Mouse (Mus musculus) gastrocnemius, postnatal 10 days (tissue): ENCODE data around the gene Setd2. TPM values are rescaled to one million over a fixed set of nuclear protein-coding genes. Genes with fewer than 3 reads are reported as not detected.

ENCODE experiments used
- DNase-seq: peaks from one replicate; pipeline ENCODE4 v3.0.0; 2021; ENCODE audit warnings: mixed read lengths
- long read RNA-seq, 2 experiments: library from polyadenylated mRNA; stranded (forward); transcript quantifications; one replicate each; pipeline ENCODE4 v2.0.0; 2021
- total RNA-seq, 2 experiments: library from RNA; stranded (reverse); gene quantifications; 2 replicates each; pipeline ENCODE4 v1.2.3; 2021

Setd2 gene
- total RNA-seq = 10 to 100 TPM; 38.0 to 47.3 TPM
- long read RNA-seq, experiment 1, full-length matches to known transcripts = 2 of 6 reads
- long read RNA-seq, experiment 1, partial matches to known transcripts = 2 of 6 reads
- long read RNA-seq, experiment 1, other reads (novel, unspliced or antisense) = 2 of 6 reads
- long read RNA-seq, experiment 2, partial matches to known transcripts = 0 of 1 reads
- long read RNA-seq, experiment 2, other reads (novel, unspliced or antisense) = 0 of 1 reads

GRCm38 (mm10) chr9:110532538-110533291 is at the start of gene Setd2:
Gene Setd2 (plus strand): TSS chr9:110532597.
- peak; percentile 81 for DNase-seq

- DNase-seq = no peak
Observed at GRCm38 (mm10) chr9:110488841-110489240, 43.6 kb upstream of the Setd2 start.

GRCm38 (mm10) chr9:110490913-110491312 is 41.5 kb upstream of the Setd2 start:
- peak; percentile 15 for DNase-seq

GRCm38 (mm10) chr9:110525737-110526136 is 6.7 kb upstream of the Setd2 start:
- DNase-seq = no peak

DNA sequence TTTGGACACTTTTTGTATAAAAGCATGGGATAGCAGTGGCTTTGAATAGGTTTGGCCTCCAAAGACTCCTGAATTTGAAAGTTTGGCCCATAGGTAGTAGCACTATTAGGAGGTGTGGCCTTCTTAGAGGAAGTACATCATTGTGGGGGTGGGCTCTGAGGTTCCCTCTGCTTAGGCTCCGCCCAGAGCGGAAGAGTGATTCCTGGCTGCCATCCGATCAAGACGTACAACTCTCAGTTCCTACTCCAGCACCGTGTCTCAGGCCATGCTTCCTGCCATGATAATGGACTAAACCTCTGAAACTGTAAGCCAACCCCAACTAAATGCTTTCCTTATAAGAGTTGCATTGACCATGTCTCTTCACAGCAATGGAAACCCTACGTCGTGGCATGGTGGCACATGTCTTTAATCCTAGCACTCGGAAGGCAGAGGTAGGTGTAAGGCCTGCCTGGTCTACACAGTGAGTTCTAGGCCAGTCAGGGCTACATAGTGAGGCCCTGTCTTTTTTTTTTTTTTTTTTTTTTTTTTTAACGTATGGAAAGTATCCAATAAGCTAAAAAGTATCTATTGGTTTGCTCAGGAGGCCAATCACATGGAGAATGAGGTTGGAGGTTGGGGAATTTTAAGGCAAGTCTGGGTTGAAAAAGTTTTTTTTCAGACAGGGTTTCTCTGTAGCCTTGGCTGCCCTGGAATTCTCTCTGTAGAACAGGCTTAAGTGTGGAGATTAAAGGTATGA is 3.2 kb upstream of the Setd2 start:
- DNase-seq = no peak

DNA sequence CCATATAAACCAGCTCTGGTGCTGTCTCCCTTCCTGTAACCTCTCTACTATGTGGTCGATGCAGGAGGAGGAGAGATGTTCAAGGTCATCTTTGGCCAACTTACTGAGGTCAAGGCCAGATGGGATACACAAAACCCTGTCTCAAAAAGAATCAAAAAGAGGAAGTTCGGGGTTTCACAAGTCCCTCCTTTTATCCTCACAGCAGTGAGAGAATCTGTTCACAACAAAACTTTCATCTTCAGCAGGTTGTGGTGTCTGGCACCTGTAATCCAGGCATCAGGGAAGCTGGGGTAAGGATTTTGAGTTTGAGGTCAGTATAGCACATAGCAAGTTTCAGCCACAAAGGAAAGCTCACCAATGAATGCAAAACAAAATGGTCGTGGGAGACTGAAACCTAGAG is 1.7 kb upstream of the Setd2 start:
- no peak for DNase-seq

GRCm38 (mm10) chr9:110531151-110531791 is 1.1 kb upstream of the Setd2 start:
- DNase-seq = no peak

DNA sequence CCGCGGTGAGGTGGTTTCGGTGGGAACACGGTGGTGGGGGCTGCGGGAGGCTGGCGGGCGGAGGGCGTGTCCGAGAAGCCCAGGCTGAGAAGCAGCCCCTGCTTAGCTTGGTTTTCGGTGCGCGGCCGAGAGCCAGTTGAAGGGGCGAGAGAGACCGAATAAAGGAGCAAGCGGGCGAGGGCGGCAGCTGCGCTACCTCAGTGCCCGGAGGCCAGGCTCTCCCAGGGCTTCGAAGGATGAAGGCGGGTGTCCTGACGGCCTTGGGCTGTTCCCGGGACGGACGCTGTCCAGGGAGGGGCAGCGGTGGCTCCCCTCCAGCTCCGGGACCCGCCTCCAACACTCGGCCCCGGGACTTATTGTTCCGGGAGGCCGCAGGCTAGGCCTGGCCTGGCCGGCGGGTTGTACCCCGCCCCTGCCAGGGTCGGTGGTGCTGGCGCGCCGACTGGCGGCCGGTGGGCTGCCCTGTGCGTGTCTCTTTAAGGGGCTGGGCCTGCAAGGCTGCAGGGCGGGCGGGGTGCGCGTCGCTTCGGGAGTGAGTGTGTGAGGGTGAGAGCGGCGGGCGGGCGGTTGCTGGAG is 395 bp upstream of the Setd2 start:
- DNase-seq = peak; percentile 92

DNA sequence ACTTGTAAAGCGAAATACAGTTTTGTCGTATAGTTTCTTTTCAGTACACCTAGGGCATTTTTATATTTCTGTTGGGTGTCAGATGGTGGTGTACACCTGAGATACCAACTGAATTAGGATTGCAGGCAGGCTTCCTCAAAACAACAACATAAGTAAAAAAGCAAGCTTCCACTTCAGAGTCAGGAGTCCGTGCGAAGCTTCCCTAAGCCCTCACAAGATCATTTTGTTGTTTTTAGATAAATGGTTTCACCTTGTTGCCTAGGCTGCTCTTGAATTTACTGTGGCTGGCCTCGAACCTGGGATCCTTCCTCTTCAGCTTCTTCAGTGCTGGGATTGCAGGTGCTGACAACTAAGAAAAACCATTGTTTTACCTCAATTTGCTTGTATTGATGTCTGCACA is 1.2 kb downstream of the Setd2 start:
- no peak for DNase-seq

DNA sequence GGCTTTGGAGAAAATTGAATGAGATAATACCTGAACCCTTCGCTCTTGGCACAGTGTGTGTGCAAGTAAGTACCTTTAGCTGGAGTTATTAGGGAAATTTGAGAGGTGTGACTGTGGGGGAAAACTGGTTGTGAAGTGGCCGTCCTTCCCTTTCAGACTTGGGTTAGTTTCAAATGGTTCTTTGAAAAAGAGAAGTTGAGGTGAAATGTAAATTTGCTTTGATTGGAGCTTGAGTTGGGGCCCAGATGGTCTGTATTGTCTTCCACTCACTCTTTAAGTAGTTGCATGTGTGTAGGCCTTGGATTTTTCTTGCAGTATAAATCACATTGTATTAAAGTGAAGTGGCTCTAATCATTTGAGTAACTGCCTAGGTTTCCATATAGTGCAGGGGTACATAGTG is 2.7 kb downstream of the Setd2 start:
- no peak for DNase-seq

DNA sequence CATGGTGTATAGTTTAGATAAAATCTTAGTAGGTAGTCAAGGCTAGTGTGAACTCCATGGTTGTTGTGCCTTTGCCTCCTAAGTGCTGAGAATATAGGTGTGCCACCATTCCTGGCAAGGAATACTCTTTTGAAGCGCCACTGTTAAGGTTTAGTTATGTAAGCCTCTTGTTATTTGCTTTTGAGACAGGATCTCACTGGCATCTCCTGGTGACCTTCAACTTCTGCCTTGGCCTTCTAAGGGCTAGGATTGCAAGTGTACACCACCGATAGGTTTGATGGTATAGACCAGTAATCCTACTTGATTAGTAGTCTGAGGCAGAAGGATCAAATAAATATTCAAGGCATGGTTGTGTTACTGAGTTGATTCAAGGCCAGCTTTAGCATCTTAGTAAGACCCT is 4.2 kb downstream of the Setd2 start:
- DNase-seq = no peak

DNA sequence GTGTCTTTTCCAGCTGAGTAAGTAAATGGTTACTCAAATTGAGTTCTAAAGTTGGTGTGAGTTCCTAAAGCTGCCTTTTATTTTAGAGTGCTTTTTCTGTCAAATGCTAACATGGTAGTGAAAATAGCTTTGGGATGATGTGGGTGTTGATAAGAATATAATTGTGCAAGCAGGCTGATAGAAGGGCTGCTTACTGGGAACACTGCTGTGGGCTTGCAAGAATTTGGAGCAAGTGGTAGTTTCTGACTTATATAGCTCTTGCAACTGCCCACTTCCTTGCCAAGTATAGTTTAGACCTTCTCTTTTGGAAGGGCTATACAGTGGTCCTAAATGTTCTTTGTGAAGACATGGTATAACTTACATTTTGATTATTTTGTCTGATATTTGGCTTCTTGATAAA is 6.1 kb downstream of the Setd2 start:
- no peak for DNase-seq

GRCm38 (mm10) chr9:110541988-110542387 is 9.6 kb downstream of the Setd2 start:
- DNase-seq = no peak

- DNase-seq = no peak
Observed at GRCm38 (mm10) chr9:110548261-110548660, 15.9 kb downstream of the Setd2 start.

GRCm38 (mm10) chr9:110568309-110568708 is 35.9 kb downstream of the Setd2 start:
- no peak for DNase-seq

DNA sequence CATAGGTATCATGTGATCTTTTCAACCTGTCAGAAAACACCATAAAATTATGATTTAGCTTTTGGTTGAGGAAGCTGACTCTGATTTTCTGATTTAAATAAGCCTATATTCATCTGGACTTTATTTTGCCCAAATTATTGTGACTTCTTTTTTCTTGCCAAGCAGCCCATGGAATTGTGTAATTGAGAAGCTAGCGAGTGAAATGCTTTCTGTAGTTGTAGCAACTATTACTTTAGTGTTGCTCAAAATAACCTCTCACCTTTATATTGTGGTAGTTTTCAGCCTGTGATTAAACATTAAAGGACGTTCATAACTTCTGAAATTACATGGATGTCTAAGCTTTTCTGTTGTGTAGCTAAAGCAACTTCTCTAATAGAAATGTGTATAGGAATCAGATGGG is 49.8 kb downstream of the Setd2 start:
- DNase-seq = no peak

DNA sequence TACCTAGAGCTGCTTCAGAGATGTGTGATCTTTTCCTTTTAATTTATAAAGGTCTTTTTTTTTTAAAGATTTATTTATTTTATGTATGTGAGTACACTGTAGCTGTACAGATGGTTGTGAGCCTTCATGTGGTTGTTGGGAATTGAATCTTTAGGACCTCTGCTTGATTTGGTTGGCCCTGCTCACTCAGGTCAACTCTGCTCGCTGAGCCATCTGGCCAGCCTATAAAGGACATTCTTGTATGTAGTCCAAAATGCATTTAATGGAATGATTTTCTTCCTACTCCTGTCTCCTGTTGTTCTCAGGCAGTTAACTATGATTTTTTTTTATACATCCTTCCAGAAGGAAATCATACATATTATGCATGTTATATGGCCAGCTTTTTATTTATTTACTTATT is 51.1 kb downstream of the Setd2 start:
- DNase-seq = no peak

DNA sequence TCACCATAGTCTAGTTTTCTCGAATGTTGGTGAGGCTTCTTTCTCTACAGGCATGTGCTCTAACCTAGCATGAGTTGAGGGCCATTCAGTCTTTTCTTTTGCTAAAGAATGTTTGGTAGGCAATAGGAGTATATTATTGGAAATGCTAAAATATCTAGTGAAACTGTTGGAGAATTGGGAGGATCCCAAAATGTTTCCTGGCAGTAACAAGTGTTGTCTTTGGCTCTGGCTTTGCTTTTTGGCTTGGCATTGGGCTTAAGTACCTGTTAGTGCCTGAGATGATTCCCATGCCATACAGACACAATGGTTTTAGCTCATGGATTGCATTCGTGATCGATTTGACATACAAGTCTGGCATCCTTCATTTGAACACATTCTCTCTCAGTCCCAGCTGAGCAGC is 79.1 kb downstream of the Setd2 start:
- DNase-seq = no peak

DNA sequence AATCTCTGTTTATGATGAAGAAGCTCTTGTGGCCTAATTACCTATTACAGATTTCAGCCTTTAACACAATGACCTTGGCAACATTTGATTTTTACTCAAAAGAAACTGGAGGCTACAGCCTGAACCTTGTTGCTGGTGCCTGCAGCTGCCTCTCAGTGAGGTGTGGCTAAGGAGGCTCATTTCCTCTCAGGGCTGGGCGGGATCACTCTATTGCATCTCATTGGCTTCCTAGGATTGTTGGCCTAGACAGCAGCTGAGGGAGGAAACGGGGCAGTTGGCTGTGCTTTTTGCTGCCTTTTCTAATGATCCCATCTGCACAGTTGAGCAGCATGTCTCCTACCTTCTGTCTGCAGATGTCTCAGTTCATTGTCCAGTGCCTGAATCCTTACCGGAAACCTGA is 84.7 kb downstream of the Setd2 start:
- peak; percentile 14 for DNase-seq

DNA sequence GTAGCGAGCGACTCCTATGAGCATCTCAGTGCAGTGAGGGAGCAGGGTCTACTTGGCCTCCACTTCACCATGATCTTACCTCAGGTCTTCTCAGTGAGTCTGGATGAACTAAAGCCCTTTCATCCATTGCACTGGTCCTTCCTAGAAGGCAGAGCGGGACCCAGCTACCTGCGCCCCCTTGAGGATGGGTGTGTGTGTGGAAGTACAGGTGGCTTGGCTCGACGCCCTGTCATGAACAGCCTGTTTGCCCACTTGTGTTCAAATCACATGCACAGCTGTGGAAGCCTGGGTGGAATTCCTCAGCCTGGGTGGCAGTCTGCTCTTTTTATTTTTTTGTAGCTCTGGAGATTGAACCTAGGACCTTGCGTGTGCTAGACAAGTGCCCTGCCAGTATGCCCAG is 87.8 kb downstream of the Setd2 start:
- no peak for DNase-seq

- no peak for DNase-seq
Observed at GRCm38 (mm10) chr9:110620685-110621084, 88.3 kb downstream of the Setd2 start.

DNA sequence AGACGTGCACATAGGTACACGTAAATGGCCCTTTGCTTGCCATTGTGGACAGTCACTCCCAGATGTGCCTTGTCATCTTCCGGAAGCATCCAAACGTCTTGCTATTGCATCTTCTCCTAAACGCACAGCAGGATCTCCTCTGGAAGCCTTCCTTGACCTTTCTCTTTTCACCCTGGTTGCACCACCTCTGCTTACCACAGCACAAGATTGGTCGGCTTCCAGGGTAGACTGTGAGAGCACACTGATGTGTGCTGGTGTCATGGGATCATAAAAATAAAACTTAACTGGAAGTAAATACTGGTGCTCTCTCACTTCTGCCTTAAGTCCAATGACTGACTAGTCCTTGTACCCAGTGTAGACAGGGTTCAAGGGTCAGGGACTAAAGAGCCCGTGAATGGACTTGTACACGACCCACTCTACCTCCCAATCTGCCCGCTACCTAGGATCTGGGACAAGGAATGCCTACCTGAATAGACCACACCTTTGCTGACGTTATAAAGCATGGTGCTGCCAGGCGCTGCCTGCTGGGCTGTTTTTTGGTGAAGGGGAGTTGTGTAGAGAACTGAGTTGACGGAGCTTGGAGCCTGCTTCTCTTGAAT is 90.3 kb downstream of the Setd2 start:
- DNase-seq = no peak
